Mouse (Mus musculus): ENCODE results near the gene Tdrd3. TPM values are rescaled to one million over a fixed set of nuclear protein-coding genes. Genes with fewer than 3 reads are reported as not detected.

Gene Tdrd3
- 29.2 TPM for polyA plus RNA-seq (2015; fragmentation: Illumina TruSeq; extraction: RNeasy Lipid Tissue Mini Kit (QIAGEN cat#74804); ENCODE audit: insufficient read depth, low replicate concordance)

DNA sequence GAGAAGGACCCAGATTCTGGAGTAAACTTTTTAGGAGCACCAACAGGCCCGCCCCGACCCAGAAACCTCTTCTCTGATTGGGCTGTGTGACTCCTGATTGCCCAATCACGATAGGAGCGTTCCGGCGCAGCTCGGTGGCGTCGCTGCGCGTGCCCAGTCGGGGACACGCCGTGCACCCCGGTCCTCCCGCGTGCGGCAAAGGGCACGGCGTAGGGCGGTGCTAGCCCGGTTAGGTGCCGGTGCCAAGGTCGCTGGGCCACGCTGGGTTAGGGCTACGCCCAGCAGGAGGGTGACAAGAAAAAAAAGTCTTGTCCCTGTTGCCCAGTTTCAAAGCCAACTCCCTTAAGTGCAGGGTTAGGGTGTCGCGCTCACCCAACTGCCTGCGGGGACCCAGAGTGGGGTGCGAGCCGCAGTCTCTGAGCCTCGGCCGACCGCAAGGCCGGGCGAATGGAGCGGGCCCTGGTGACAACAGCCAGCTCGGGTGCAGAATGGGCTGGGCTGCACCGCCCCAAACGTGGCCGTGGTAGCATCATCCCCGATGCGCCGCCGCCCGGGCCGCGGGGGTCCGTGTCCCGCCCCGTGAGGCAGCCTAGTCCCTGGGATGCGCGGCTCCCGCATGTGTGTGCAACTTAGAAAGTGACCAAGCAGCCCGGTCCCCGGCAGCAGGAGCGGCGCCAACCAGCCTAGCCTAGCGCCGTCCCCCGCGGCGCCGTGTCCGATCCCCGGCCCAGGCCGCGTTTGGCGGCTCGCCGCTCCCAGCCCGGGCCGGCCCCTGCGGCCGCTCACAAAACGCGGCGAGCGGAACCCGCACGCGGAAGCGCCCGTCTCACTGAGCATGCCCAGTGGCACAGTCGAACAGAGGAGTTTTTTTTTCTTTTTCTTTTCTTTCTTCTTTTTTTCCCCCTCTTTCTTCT, at the start of gene Tdrd3:
Tdrd3 (plus strand) TSS at position 832 of the 914 bp plus-strand sequence.

